Mouse (Mus musculus): ENCODE measurements around the gene Mrgprd.

DNA sequence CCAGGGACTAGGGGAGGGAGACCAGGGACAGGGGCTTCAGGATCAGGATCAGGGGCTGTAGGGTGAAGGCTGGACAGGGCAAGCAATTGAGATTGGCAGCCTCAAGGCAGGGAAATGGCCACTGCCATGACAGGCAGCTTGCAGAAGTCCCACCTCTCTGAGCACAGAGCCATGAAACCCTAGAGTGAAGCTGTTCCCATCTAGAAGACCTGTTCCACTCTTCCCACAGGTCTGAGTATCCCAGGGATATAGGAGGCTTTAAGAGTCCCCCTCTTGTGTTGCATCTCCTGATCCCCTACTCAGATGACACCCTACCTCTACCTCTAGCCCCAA lies 13.7 kb upstream of the Mrgprd start:
- TF ChIP-seq POLR2A (IDR thresholded peaks at IDR 0.05; ENCODE audit: low read depth, low read length) (no peak), CTCF (IDR thresholded peaks at IDR 0.05; ENCODE audit: extremely low read depth, insufficient read depth, insufficient read length, insufficient replicate concordance) (no peak)
